17 mouse cellular contexts compared by ENCODE assay signal in the genomic region with DNA sequence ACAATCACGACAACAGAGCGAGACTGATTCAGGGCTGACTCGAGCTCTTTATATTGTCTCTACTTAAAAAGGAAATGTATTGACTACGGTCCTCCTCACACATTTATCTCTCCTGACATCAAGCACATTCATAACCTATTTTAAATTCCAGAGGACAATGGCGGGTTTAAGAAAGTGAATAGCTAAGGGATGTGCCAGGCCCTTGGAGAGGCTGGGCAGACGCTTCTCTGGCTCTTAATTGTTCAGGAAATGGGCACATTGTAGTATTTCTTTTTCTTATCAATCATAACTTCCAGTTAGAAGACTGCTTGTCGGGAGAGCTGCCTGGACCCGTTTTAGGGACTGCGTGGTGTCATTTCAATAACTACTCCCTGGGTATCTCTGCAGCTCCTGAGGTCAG. TPM values are rescaled to one million over a fixed set of nuclear protein-coding genes. Genes with fewer than 3 reads are reported as not detected.
DNase-seq lines count a peak whose midpoint lies in the region; ATAC-seq and TF ChIP-seq lines count a peak whose summit lies in the region.
"Had no signal": no experiment of that assay in that cellular context is flagged by ENCODE, and none has a peak within 500 bp of the region (broad histone marks: within the 10 kb centered on the region; RNA-seq: fewer than 3 reads in every experiment).

No protein-coding gene starts in this region.

- H3K27ac ChIP-seq in heart, embryonic 13.5 days (replicated peaks), result 0 out of 2 replicates have a peak overlapping the region, but pooled peaks have one; percentile 1
- H3K27ac ChIP-seq in midbrain, embryonic 10.5 days (replicated peaks), result 0 out of 2 replicates have a peak overlapping the region, but pooled peaks have one; percentile 46
- no peak overlapping the region for H3K27ac ChIP-seq in midbrain, embryonic 11.5 days (ENCODE audit: low read depth, low read length)
- H3K27ac ChIP-seq in lung, postnatal 0 days (ENCODE audit: low read length), result peak overlapping the region; percentile 4; the same call in 1 of the 2 replicates
- peak overlapping the region; percentile 63; the same call in 1 of the 2 replicates for H3K27ac ChIP-seq in stomach, postnatal 0 days (replicated peaks)
- H3K27ac ChIP-seq: forebrain, embryonic 10.5 days; liver, embryonic 15.5 days had no signal

- H3K4me2 ChIP-seq in heart, embryonic 13.5 days, result no peak overlapping the region
- H3K4me2 ChIP-seq in midbrain, embryonic 11.5 days, result no peak overlapping the region
- H3K4me2 ChIP-seq in lung, postnatal 0 days (replicated peaks; ENCODE audit: low read depth, low read length), result no peak overlapping the region
- no peak overlapping the region for H3K4me2 ChIP-seq in stomach, postnatal 0 days (replicated peaks; ENCODE audit: low read depth)
- H3K4me2 ChIP-seq: liver, embryonic 15.5 days had no signal

- TF ChIP-seq EP300 in lung, postnatal 0 days (IDR thresholded peaks at IDR 0.05), result peak; percentile 73
- peak; percentile 36 for TF ChIP-seq EP300 in stomach, postnatal 0 days (optimal IDR thresholded peaks at IDR 0.05)

- no peaks in the 10 kb centered on the region for H3K27me3 ChIP-seq in heart, embryonic 13.5 days (replicated peaks)
- H3K27me3 ChIP-seq in midbrain, embryonic 10.5 days (ENCODE audit: low read depth, poor library complexity, severe bottlenecking), result no peaks in the 10 kb centered on the region
- H3K27me3 ChIP-seq in midbrain, embryonic 11.5 days (ENCODE audit: control insufficient read depth, insufficient read depth, low read length), result no peaks in the 10 kb centered on the region
- H3K27me3 ChIP-seq in lung, postnatal 0 days (replicated peaks; ENCODE audit: insufficient read depth, low read length), result no peaks in the 10 kb centered on the region
- no peaks in the 10 kb centered on the region for H3K27me3 ChIP-seq in stomach, postnatal 0 days (ENCODE audit: control insufficient read depth, insufficient read depth, low read length)
- H3K27me3 ChIP-seq: liver, embryonic 15.5 days; Patski had no signal

- no peak for DNase-seq in heart, adult 11 months
- no peak for DNase-seq in midbrain, embryonic 10.5 days (ENCODE audit: low spot score)
- DNase-seq in midbrain, embryonic 11.5 days (ENCODE audit: low spot score, missing footprints), result no peak
- DNase-seq in lung, postnatal 0 days (ENCODE audit: low spot score), result peak; percentile 63
- DNase-seq in stomach, postnatal 0 days (ENCODE audit: low spot score), result no peak
- no peak for DNase-seq in adipocyte (ENCODE audit: low spot score)
- DNase-seq: adrenal gland, postnatal 36 days; cerebellum, adult 9-11 months; gastrocnemius, postnatal 25 days; heart, postnatal 14 days; thymus, adult 18-20 months had no signal

- TF ChIP-seq CTCF in lung, postnatal 0 days (IDR thresholded peaks at IDR 0.05), result no peak
- TF ChIP-seq CTCF in stomach, postnatal 0 days (IDR thresholded peaks at IDR 0.05; ENCODE audit: low read depth), result no peak

- H3K9ac ChIP-seq in heart, embryonic 13.5 days, result no peak overlapping the region
- H3K9ac ChIP-seq in midbrain, embryonic 11.5 days (ENCODE audit: low read length), result no peak overlapping the region
- no peak overlapping the region for H3K9ac ChIP-seq in lung, postnatal 0 days (replicated peaks; ENCODE audit: low read depth)
- no peak overlapping the region for H3K9ac ChIP-seq in stomach, postnatal 0 days (ENCODE audit: low read length)
- H3K9ac ChIP-seq: liver, embryonic 15.5 days had no signal

- ATAC-seq in heart, embryonic 13.5 days (ENCODE audit: extremely low read depth, insufficient number of reproducible peaks, low FRiP score, low TSS enrichment), result no peak
- ATAC-seq in midbrain, embryonic 11.5 days (ENCODE audit: low FRiP score), result no peak
- ATAC-seq in lung, postnatal 0 days, result peak; percentile 47
- ATAC-seq in stomach, postnatal 0 days (ENCODE audit: low FRiP score, low TSS enrichment), result no peak
- ATAC-seq: activated CD4-positive, CD25-positive, alpha-beta regulatory T cell, adult 4 months; midbrain, embryonic 16.5 days had no signal

- no peaks in the 10 kb centered on the region for H3K36me3 ChIP-seq in heart, embryonic 13.5 days
- no peaks in the 10 kb centered on the region for H3K36me3 ChIP-seq in midbrain, embryonic 10.5 days
- H3K36me3 ChIP-seq in midbrain, embryonic 11.5 days (ENCODE audit: control insufficient read depth, insufficient read depth, low read length), result no peaks in the 10 kb centered on the region
- no peaks in the 10 kb centered on the region for H3K36me3 ChIP-seq in lung, postnatal 0 days (ENCODE audit: insufficient read depth, low read length)
- no peaks in the 10 kb centered on the region for H3K36me3 ChIP-seq in stomach, postnatal 0 days (ENCODE audit: control insufficient read depth, insufficient read depth, low read length)
- H3K36me3 ChIP-seq: forebrain, embryonic 10.5 days; liver, embryonic 15.5 days had no signal

- no peak overlapping the region for H3K4me3 ChIP-seq in heart, embryonic 13.5 days
- no peak overlapping the region for H3K4me3 ChIP-seq in midbrain, embryonic 10.5 days
- no peak overlapping the region for H3K4me3 ChIP-seq in midbrain, embryonic 11.5 days (ENCODE audit: low read depth, low read length)
- H3K4me3 ChIP-seq in lung, postnatal 0 days (ENCODE audit: low read depth, low read length), result no peak overlapping the region
- no peak overlapping the region for H3K4me3 ChIP-seq in stomach, postnatal 0 days (ENCODE audit: low read depth, low read length)
- H3K4me3 ChIP-seq: forebrain, embryonic 10.5 days; liver, embryonic 15.5 days had no signal

- peaks cover 93% of the 10 kb centered on the region for H3K4me1 ChIP-seq in heart, embryonic 13.5 days
- H3K4me1 ChIP-seq in midbrain, embryonic 10.5 days, result peaks cover 34% of the 10 kb centered on the region
- peaks cover 9% of the 10 kb centered on the region; the same call in 1 of the 2 replicates for H3K4me1 ChIP-seq in midbrain, embryonic 11.5 days (ENCODE audit: control insufficient read depth, insufficient read depth, low read length)
- H3K4me1 ChIP-seq in lung, postnatal 0 days (ENCODE audit: insufficient read depth, low read depth, low read length), result peaks cover 17% of the 10 kb centered on the region; the same call in 1 of the 2 replicates
- peaks cover 10% of the 10 kb centered on the region for H3K4me1 ChIP-seq in stomach, postnatal 0 days (replicated peaks; ENCODE audit: control insufficient read depth, insufficient read depth)

- no peaks in the 10 kb centered on the region for H3K9me3 ChIP-seq in heart, embryonic 13.5 days
- H3K9me3 ChIP-seq in midbrain, embryonic 10.5 days (replicated peaks), result no peaks in the 10 kb centered on the region
- no peaks in the 10 kb centered on the region for H3K9me3 ChIP-seq in midbrain, embryonic 11.5 days (ENCODE audit: control insufficient read depth, low read length)
- H3K9me3 ChIP-seq in lung, postnatal 0 days (ENCODE audit: low read length), result no peaks in the 10 kb centered on the region
- H3K9me3 ChIP-seq in stomach, postnatal 0 days (ENCODE audit: control insufficient read depth, low read length), result no peaks in the 10 kb centered on the region
- H3K9me3 ChIP-seq: forebrain, embryonic 10.5 days; liver, embryonic 15.5 days had no signal

- WGBS in heart, embryonic 13.5 days, result 40% methylated on average over 9 of the region's 9 CpGs
- WGBS in midbrain, embryonic 10.5 days, result 77% methylated on average over 9 of the region's 9 CpGs
- 59% methylated on average over 9 of the region's 9 CpGs for WGBS in midbrain, embryonic 11.5 days
- 51% methylated on average over 9 of the region's 9 CpGs for WGBS in lung, postnatal 0 days
- WGBS in stomach, postnatal 0 days, result 44% methylated on average over 9 of the region's 9 CpGs

RNA-seq across cellular contexts. Expression of a gene that starts 20.7 kb away (rescaled TPM):
- polyA plus RNA-seq in heart, embryonic 13.5 days (2015; fragmentation: Nextera tagmentation; extraction: Ambion mirVana), result 65.4 and 74.3 TPM in 2 replicates
- polyA plus RNA-seq in midbrain, embryonic 10.5 days (2016; fragmentation: Nextera tagmentation; extraction: Ambion mirVana), result 47.9 and 62.2 TPM in 2 replicates
- polyA plus RNA-seq in midbrain, embryonic 11.5 days (2014; fragmentation: Nextera tagmentation; extraction: Ambion mirVana), result 61.0 and 62.6 TPM in 2 replicates
- 36.4 and 38.7 TPM in 2 replicates for polyA plus RNA-seq in lung, postnatal 0 days (2015; fragmentation: Nextera tagmentation; extraction: Ambion mirVana)
- 107 and 111 TPM in 2 replicates for polyA plus RNA-seq in stomach, postnatal 0 days (2015; fragmentation: Nextera tagmentation; extraction: Ambion mirVana)
